Mouse (Mus musculus): ENCODE data around the gene Tesk1. TPM values are rescaled to one million over a fixed set of nuclear protein-coding genes. Genes with fewer than 3 reads are reported as not detected.

Tesk1 gene
- polyA plus RNA-seq, 1 experiment = 56.3 TPM

DNA sequence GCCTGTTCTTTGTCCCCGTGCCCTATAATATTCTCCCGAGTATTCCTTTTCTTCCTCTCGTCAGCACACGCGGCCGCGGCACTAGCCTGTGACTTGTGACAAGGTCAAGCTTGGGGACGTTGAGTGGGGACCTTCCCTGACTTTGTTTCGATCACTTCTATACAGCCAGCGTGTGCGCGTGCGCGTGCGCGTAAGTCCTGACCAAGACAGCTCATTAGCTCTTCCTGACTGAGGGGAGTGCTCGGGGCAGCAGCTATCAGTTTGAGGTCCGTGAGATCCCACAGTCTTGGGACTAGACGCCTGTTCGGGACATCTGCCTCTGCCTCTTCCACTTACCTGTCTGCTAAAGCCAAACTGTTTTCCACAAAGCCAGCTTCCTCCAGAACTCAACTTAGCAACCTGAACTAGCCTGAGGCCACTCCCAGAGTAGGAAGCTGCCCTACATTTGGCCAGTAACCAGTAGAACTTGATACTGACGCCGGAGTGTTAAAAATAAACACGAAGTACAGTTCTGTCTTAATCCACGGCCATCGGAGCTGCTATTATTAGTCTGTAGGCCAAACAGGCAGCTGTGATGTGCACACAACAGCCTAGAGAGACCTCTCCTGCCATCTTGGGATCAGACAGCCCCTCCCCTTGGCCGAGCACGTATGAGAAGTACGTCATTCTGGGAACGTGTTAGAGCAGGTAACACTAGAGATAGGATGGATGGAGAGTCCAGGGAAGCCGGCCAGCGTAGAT is 42.2 kb upstream of the Tesk1 start:
- Histone ChIP-seq H3K27me3 (ENCODE audit: control insufficient read depth, insufficient read depth, low read length) (no peaks in the 10 kb centered on the region), H3K4me1 (ENCODE audit: control insufficient read depth, insufficient read depth, low read length) (peaks cover 26% of the 10 kb centered on the region), H3K4me3 (replicated peaks; ENCODE audit: insufficient read depth, low read depth, low read length) (no peak overlapping the region), H3K27ac (ENCODE audit: insufficient read depth, low read length) (peak overlapping the region; percentile 62)
- WGBS = 46% methylated on average over 31 of the region's 31 CpGs
- TF ChIP-seq CTCF (IDR thresholded peaks at IDR 0.05; ENCODE audit: borderline replicate concordance, insufficient read depth, low read depth, low read length) = no peak
- no peak for TF ChIP-seq POLR2A (IDR thresholded peaks at IDR 0.05; ENCODE audit: borderline replicate concordance, insufficient read depth, low read length)
- no peak for DNase-seq

DNA sequence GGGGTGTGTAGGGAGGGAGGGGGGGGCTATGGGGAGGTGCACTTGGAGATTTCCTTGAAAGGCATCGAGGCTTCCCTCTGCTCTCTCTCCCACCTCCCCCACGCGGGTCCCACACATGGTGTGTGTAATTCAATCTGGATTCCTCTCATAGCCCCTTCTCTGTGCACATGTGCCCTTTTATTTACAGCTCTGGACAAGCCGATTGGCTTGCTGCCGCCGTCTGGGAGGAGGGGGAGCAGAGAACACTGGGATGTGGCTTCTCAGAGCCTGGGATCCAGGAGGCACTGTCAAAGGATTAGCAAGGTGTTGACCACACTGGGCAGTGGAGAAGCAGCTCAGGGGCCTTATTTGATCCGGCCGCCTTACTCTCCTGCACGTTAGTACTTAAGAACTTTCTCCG is 40.8 kb upstream of the Tesk1 start:
- Histone ChIP-seq H3K27me3 (ENCODE audit: control insufficient read depth, insufficient read depth, low read length) (no peaks in the 10 kb centered on the region), H3K4me3 (replicated peaks; ENCODE audit: insufficient read depth, low read depth, low read length) (no peak overlapping the region), H3K27ac (ENCODE audit: insufficient read depth, low read length) (no peak overlapping the region), H3K4me1 (ENCODE audit: control insufficient read depth, insufficient read depth, low read length) (peaks cover 30% of the 10 kb centered on the region)
- DNase-seq = no peak
- TF ChIP-seq POLR2A (IDR thresholded peaks at IDR 0.05; ENCODE audit: borderline replicate concordance, insufficient read depth, low read length) (no peak), CTCF (IDR thresholded peaks at IDR 0.05; ENCODE audit: borderline replicate concordance, insufficient read depth, low read depth, low read length) (no peak)
- WGBS = 31% methylated on average over 10 of the region's 10 CpGs

DNA sequence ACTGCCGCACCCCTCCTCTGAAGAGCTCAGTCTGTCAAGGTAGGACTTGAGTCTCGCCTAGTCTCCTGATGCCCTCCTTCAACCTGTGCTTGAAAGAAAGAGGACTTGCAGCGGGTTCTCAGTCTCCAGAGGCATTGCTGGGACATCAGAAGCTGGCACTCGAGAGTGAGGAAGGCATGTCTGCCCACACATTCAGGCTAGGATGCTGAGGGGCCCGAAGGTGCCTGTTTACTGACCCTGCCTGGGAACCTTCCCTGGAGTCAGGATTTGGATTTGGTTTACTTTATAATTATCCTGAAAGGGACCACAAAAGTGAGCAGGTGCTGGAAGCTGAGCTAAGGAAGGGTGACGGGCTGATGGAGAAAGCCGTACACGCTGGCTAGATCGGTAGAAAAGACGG is 40.3 kb upstream of the Tesk1 start:
- H3K4me1 ChIP-seq (ENCODE audit: control insufficient read depth, insufficient read depth, low read length) = peaks cover 31% of the 10 kb centered on the region
- no peak for TF ChIP-seq CTCF (IDR thresholded peaks at IDR 0.05; ENCODE audit: borderline replicate concordance, insufficient read depth, low read depth, low read length)
- no peak for TF ChIP-seq POLR2A (IDR thresholded peaks at IDR 0.05; ENCODE audit: borderline replicate concordance, insufficient read depth, low read length)
- no peak overlapping the region for H3K4me3 ChIP-seq (replicated peaks; ENCODE audit: insufficient read depth, low read depth, low read length)
- WGBS = 89% methylated on average over 10 of the region's 10 CpGs
- H3K27ac ChIP-seq (ENCODE audit: insufficient read depth, low read length) = no peak overlapping the region
- no peaks in the 10 kb centered on the region for H3K27me3 ChIP-seq (ENCODE audit: control insufficient read depth, insufficient read depth, low read length)
- DNase-seq = no peak

DNA sequence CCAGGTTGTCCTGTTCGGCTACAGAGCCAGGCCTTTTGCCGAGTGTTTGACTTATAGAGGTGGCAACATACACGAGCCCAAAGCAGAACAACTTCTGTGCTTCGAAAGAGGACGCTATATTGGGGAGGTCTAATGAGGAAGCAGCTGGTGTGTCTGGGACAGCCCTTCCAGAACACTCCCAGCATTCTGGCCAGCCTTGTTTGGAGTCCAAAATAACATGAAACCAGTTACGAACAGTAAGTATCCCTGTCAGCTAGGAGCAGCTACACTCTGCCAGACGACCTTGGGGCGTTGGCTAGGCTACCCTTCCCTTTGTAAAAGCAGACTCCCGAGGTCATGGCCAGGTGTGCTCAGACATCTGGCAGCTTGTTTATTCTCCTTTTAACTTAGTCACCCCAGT is 39.5 kb upstream of the Tesk1 start:
- Histone ChIP-seq H3K27me3 (ENCODE audit: control insufficient read depth, insufficient read depth, low read length) (no peaks in the 10 kb centered on the region), H3K27ac (ENCODE audit: insufficient read depth, low read length) (no peak overlapping the region), H3K4me3 (replicated peaks; ENCODE audit: insufficient read depth, low read depth, low read length) (no peak overlapping the region), H3K4me1 (ENCODE audit: control insufficient read depth, insufficient read depth, low read length) (peaks cover 31% of the 10 kb centered on the region)
- 47% methylated on average over 9 of the region's 9 CpGs for WGBS
- TF ChIP-seq POLR2A (IDR thresholded peaks at IDR 0.05; ENCODE audit: borderline replicate concordance, insufficient read depth, low read length) (no peak), CTCF (IDR thresholded peaks at IDR 0.05; ENCODE audit: borderline replicate concordance, insufficient read depth, low read depth, low read length) (no peak)
- no peak for DNase-seq

DNA sequence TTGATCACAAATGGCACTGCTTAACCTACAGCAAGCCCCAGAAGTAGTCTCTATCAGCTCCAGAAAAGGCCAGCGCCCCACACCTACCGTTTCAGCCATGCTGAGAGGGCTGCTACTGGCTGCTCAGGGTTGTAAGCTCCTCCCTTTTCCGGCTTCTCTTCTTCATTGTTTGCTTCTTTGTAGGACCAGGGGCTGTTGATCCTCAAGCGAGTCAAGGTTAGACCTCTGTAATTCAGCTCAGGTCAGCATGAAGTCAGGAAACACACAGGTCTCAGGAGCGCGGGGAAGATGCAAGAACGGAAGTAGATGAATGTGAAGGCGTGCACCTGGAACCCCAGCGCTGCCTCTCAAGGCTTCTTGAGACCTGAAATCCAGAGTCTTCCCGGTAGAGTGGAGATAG is 37.0 kb upstream of the Tesk1 start:
- no peak for DNase-seq
- H3K4me3 ChIP-seq (replicated peaks; ENCODE audit: insufficient read depth, low read depth, low read length) = no peak overlapping the region
- H3K4me1 ChIP-seq (ENCODE audit: control insufficient read depth, insufficient read depth, low read length) = peaks cover 21% of the 10 kb centered on the region
- TF ChIP-seq CTCF (IDR thresholded peaks at IDR 0.05; ENCODE audit: borderline replicate concordance, insufficient read depth, low read depth, low read length) = no peak
- no peak for TF ChIP-seq POLR2A (IDR thresholded peaks at IDR 0.05; ENCODE audit: borderline replicate concordance, insufficient read depth, low read length)
- no peaks in the 10 kb centered on the region for H3K27me3 ChIP-seq (ENCODE audit: control insufficient read depth, insufficient read depth, low read length)
- no peak overlapping the region for H3K27ac ChIP-seq (ENCODE audit: insufficient read depth, low read length)
- WGBS = 89% methylated on average over 10 of the region's 10 CpGs

DNA sequence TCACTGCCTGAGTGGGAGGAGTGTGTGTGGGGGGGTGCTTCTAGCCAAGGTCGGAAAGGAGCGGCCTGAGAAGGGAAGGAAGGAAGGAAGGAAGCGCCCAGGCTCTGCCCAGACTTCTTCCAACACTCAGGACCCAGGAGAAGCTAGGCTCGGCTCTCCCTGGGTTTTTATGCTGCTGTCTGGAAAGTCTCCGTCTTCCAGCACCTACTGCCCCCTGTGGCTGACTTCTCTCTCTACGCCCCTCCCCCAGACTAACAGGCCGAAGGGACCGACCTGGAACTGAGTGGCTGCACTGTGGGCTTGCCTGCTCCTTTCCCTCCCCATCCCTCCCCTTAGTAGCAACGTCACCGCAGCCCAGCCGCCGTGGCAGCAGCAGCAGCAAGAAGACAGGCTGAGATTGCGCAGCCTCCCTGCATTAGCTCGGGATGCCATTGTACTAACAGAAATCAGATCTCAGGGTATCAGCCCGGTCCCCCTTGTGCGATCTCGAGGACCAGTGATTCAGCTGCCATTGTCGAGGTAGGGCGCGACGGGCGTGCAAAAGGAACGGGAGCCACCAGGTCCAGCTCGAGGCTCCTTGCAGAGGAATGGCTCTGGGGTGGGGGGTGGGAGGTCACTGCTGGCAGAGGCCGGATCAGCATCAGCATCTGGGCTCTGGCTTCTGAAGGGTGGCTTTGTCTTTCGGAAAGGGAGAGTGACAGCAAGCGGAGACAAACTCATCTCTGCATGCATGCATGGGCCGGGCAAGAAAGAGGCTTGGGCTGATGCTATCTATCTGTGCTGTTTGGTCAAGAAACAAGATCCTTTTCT is 35.4 kb upstream of the Tesk1 start:
- WGBS = 10% methylated on average over 28 of the region's 28 CpGs
- Histone ChIP-seq H3K4me3 (replicated peaks; ENCODE audit: insufficient read depth, low read depth, low read length) (peak overlapping the region; percentile 67), H3K4me1 (ENCODE audit: control insufficient read depth, insufficient read depth, low read length) (peaks cover 14% of the 10 kb centered on the region), H3K27me3 (ENCODE audit: control insufficient read depth, insufficient read depth, low read length) (no peaks in the 10 kb centered on the region), H3K27ac (ENCODE audit: insufficient read depth, low read length) (peak overlapping the region; percentile 78)
- TF ChIP-seq POLR2A (IDR thresholded peaks at IDR 0.05; ENCODE audit: borderline replicate concordance, insufficient read depth, low read length) = no peak
- TF ChIP-seq CTCF (IDR thresholded peaks at IDR 0.05; ENCODE audit: borderline replicate concordance, insufficient read depth, low read depth, low read length) = no peak; the same call in 1 of the 2 replicates
- peak; percentile 60 to 64 for DNase-seq

DNA sequence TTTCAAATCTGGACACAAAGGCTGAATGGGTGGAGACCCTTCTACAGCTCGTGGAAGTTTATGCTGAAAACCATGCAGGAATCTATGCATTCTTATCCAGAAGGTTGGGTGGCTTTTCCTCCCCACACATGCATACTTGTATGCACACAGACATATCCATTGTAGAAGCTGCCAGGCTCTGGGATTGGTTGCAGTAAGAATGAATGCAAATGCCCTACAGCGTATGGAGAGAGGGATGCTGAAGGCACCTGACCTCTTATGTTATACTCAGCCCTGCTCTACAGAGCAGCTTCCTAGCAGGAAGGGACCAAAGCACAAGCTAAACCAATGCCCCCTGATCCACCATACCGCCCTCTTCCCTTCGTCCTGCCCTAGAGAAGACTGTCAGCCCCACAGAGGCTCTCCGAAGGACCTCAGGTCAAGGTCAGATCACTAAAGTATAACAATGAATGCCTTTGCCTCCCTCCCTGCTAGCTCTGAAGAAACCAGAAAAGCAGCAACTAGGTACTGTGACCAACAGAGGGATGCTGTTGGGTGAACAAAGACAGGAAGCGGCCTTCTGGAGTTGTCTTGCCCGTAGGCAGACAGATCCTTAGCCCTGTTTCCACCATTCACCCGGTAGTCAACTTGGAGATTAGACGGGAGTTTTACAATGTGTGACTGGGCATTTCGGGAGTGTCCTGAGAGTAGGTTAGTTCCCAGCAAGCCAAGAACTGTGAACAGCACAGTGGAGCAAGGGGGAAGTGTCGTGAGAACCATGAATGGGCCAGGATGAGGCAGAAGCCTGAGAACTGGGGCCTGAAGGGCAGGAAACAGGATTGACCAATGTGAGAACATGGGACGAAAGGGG is 34.4 kb upstream of the Tesk1 start:
- 84% methylated on average over 12 of the region's 12 CpGs for WGBS
- TF ChIP-seq CTCF (IDR thresholded peaks at IDR 0.05; ENCODE audit: borderline replicate concordance, insufficient read depth, low read depth, low read length) = no peak
- no peak for TF ChIP-seq POLR2A (IDR thresholded peaks at IDR 0.05; ENCODE audit: borderline replicate concordance, insufficient read depth, low read length)
- Histone ChIP-seq H3K4me3 (replicated peaks; ENCODE audit: insufficient read depth, low read depth, low read length) (peak overlapping the region; percentile 11), H3K27ac (ENCODE audit: insufficient read depth, low read length) (peak overlapping the region; percentile 58; the same call in 1 of the 2 replicates), H3K4me1 (ENCODE audit: control insufficient read depth, insufficient read depth, low read length) (peaks cover 10% of the 10 kb centered on the region), H3K27me3 (ENCODE audit: control insufficient read depth, insufficient read depth, low read length) (no peaks in the 10 kb centered on the region)
- DNase-seq = no peak
